19 mouse cellular contexts compared by ENCODE assay signal in the genomic region with DNA sequence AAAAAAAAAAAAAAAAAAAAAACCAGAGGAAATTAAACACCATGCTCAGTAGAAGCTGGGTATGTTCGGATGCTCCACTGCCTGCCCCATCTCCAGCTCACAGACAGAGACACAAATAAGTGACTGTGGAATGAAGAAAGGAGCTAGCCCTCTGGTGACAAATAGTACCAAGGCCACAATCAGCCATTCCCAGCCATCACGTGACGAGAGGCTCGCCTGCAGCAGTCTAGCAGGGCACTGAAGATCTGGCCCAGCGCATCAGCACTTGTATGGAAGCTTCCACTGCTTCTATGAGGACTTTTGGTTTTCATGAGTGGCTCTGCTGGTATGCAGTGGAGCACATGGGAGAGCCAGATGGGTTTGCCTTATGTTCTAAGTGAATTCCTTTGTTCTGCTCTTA.
DNase-seq lines count a peak whose midpoint lies in the region; ATAC-seq lines count a peak whose summit lies in the region.
"Had no signal": no experiment of that assay in that cellular context is flagged by ENCODE, and none has a peak within 500 bp of the region (broad histone marks: within the 10 kb centered on the region; RNA-seq: fewer than 3 reads in every experiment).

No protein-coding gene starts in this region.

- no peaks in the 10 kb centered on the region for H3K27me3 ChIP-seq in midbrain, embryonic 12.5 days
- no peaks in the 10 kb centered on the region for H3K27me3 ChIP-seq in midbrain, embryonic 15.5 days (replicated peaks)
- no peaks in the 10 kb centered on the region for H3K27me3 ChIP-seq in midbrain, embryonic 13.5 days

- H3K4me3 ChIP-seq in midbrain, embryonic 12.5 days: no peak overlapping the region
- H3K4me3 ChIP-seq in midbrain, embryonic 15.5 days: no peak overlapping the region
- no peak overlapping the region for H3K4me3 ChIP-seq in midbrain, embryonic 13.5 days (replicated peaks)

- peak; percentile 31 for DNase-seq in heart, adult 11 months
- no peak for DNase-seq in heart, adult 9 months (ENCODE audit: low spot score in 2 of 2)
- no peak for DNase-seq in lung, postnatal 14 days
- DNase-seq: adrenal gland, adult 2 months; cerebellum, adult 11-12 months; cerebellum, postnatal 14 days; heart, postnatal 36 days; kidney, adult 2 months; kidney, postnatal 10 days; layer of hippocampus, postnatal 36 days; right cerebral cortex, postnatal 4 days had no signal

- WGBS in midbrain, embryonic 12.5 days: 32% methylated on average over 5 of the region's 5 CpGs
- WGBS in midbrain, embryonic 15.5 days: 41% methylated on average over 5 of the region's 5 CpGs
- WGBS in midbrain, embryonic 13.5 days: 43% methylated on average over 5 of the region's 5 CpGs

- 0 out of 2 replicates have a peak, but pooled peaks cover 4% of the 10 kb centered on the region for H3K9me3 ChIP-seq in midbrain, embryonic 12.5 days
- no peaks in the 10 kb centered on the region for H3K9me3 ChIP-seq in midbrain, embryonic 15.5 days
- no peaks in the 10 kb centered on the region for H3K9me3 ChIP-seq in midbrain, embryonic 13.5 days

- peak overlapping the region; percentile 78 for H3K27ac ChIP-seq in midbrain, embryonic 12.5 days (replicated peaks)
- no peak overlapping the region for H3K27ac ChIP-seq in midbrain, embryonic 15.5 days
- H3K27ac ChIP-seq in midbrain, embryonic 13.5 days: peak overlapping the region; percentile 44; the same call in 1 of the 2 replicates
- H3K27ac ChIP-seq: liver, embryonic 14.5 days; stomach, postnatal 0 days had no signal

- peaks cover 57% of the 10 kb centered on the region for H3K4me1 ChIP-seq in midbrain, embryonic 12.5 days
- peaks cover 36% of the 10 kb centered on the region for H3K4me1 ChIP-seq in midbrain, embryonic 15.5 days
- peaks cover 59% of the 10 kb centered on the region for H3K4me1 ChIP-seq in midbrain, embryonic 13.5 days (replicated peaks)

- no peak overlapping the region for H3K9ac ChIP-seq in midbrain, embryonic 12.5 days (replicated peaks)
- no peak overlapping the region for H3K9ac ChIP-seq in midbrain, embryonic 15.5 days
- H3K9ac ChIP-seq in midbrain, embryonic 13.5 days (replicated peaks): no peak overlapping the region
- H3K9ac ChIP-seq: liver, embryonic 14.5 days had no signal

- no peak for ATAC-seq in midbrain, embryonic 12.5 days (ENCODE audit: low FRiP score, low read depth)
- ATAC-seq in midbrain, embryonic 15.5 days (replicated peaks): no peak
- no peak for ATAC-seq in midbrain, embryonic 13.5 days
- ATAC-seq in frontal cortex, adult (ENCODE audit: low TSS enrichment): no peak
- ATAC-seq: forebrain, embryonic 16.5 days; inflammation-experienced regulatory T-cells, adult 6 months had no signal

- H3K36me3 ChIP-seq in midbrain, embryonic 12.5 days: no peaks in the 10 kb centered on the region
- no peaks in the 10 kb centered on the region for H3K36me3 ChIP-seq in midbrain, embryonic 15.5 days (replicated peaks)
- no peaks in the 10 kb centered on the region for H3K36me3 ChIP-seq in midbrain, embryonic 13.5 days

- no peak overlapping the region for H3K4me2 ChIP-seq in midbrain, embryonic 12.5 days (replicated peaks)
- no peak overlapping the region for H3K4me2 ChIP-seq in midbrain, embryonic 15.5 days
- H3K4me2 ChIP-seq in midbrain, embryonic 13.5 days (replicated peaks): no peak overlapping the region
